Mouse (Mus musculus) midbrain, embryonic 11.5 days (tissue): ENCODE results near the gene Dscaml1. TPM values are rescaled to one million over a fixed set of nuclear protein-coding genes. Genes with fewer than 3 reads are reported as not detected.
A peak's percentile ranks its signal among the peaks of the same experiment; 100 is the strongest.

ENCODE experiments used
- ATAC-seq: fragments of 200-750 bp; cut with Nextera tagmentation; 2 replicates; pipeline ENCODE4 v1.8.0; 2017; ENCODE audit warnings: moderate TSS enrichment, moderate library complexity; ENCODE audit not compliant: low FRiP score
- DNase-seq: peaks from one replicate; pipeline ENCODE4 v3.0.0; 2015; ENCODE audit warnings: low spot score; ENCODE audit errors: missing footprints
- H3K27ac ChIP-seq: fragments of 300-500 bp; sonication (generic); 2 replicates; pipeline ENCODE4 v1.5.1; 2014; ENCODE audit warnings: low read depth, low read length
- H3K27me3 ChIP-seq: fragments of 300-500 bp; sonication (generic); 2 replicates; pipeline ENCODE4 v1.6.1; 2014; ENCODE audit warnings: mild to moderate bottlenecking, low read length, moderate library complexity, mixed read lengths; ENCODE audit not compliant: control insufficient read depth, insufficient read depth
- H3K36me3 ChIP-seq: fragments of 300-500 bp; sonication (generic); 2 replicates; pipeline ENCODE4 v1.6.1; 2014; ENCODE audit warnings: mild to moderate bottlenecking, low read length, moderate library complexity, mixed read lengths; ENCODE audit not compliant: control insufficient read depth, insufficient read depth
- H3K4me1 ChIP-seq: fragments of 300-500 bp; sonication (generic); 2 replicates; pipeline ENCODE4 v1.6.1; 2014; ENCODE audit warnings: low read length; ENCODE audit not compliant: control insufficient read depth, insufficient read depth
- H3K4me2 ChIP-seq: fragments of 300-500 bp; sonication (generic); 2 replicates; pipeline ENCODE4 v1.6.1; 2014; ENCODE audit warnings: mild to moderate bottlenecking, moderate library complexity
- H3K4me3 ChIP-seq: fragments of 300-500 bp; sonication (generic); 2 replicates; pipeline ENCODE4 v1.5.1; 2014; ENCODE audit warnings: low read depth, low read length
- H3K9ac ChIP-seq: fragments of 300-500 bp; sonication (generic); 2 replicates; pipeline ENCODE4 v1.6.1; 2014; ENCODE audit warnings: low read length
- H3K9me3 ChIP-seq: fragments of 300-500 bp; sonication (generic); 2 replicates; pipeline ENCODE4 v1.6.1; 2016; ENCODE audit warnings: low read length; ENCODE audit not compliant: control insufficient read depth
- WGBS: fragments of 180-500 bp; shearing (Covaris S2); extraction: QIAGEN DNeasy Blood & Tissue Kit; methylation state at CpG from one replicate; pipeline ENCODE4 v1.1.7; 2014; 5-methylcytosine and 5-hydroxymethylcytosine counted together
- polyA plus RNA-seq: library from polyadenylated mRNA; unstranded; fragments of >200 nt; fragmentation: Nextera tagmentation; extraction: Ambion mirVana; gene quantifications from 2 replicates; pipeline ENCODE4 v1.2.1, GENCODE M21; 2014

Gene Dscaml1
- polyA plus RNA-seq, 1 experiment from 2014 or later, result 0.74 TPM

GRCm38 (mm10) chr9:45651810-45652177 is 225.4 kb downstream of the Dscaml1 start:
- peak overlapping the region; percentile 1; the same call in 1 of the 2 replicates for H3K4me2 ChIP-seq
- peak overlapping the region; percentile 77 for H3K27ac ChIP-seq
- H3K4me3 ChIP-seq, result no peak overlapping the region
- peak; percentile 66 for ATAC-seq
- 24% methylated on average over 3 of the region's 3 CpGs for WGBS
- no peaks in the 10 kb centered on the region for H3K36me3 ChIP-seq
- no peaks in the 10 kb centered on the region for H3K27me3 ChIP-seq
- DNase-seq, result no peak
- peaks cover 28% of the 10 kb centered on the region for H3K4me1 ChIP-seq
- H3K9me3 ChIP-seq, result no peaks in the 10 kb centered on the region
- H3K9ac ChIP-seq, result no peak overlapping the region; the same call in 1 of the 2 replicates

GRCm38 (mm10) chr9:45657172-45658062 is 231.0 kb downstream of the Dscaml1 start:
- no peaks in the 10 kb centered on the region for H3K36me3 ChIP-seq
- H3K4me3 ChIP-seq, result no peak overlapping the region
- H3K9ac ChIP-seq, result peak overlapping the region; percentile 26
- no peaks in the 10 kb centered on the region for H3K27me3 ChIP-seq
- H3K9me3 ChIP-seq, result no peaks in the 10 kb centered on the region
- peak overlapping the region; percentile 10; the same call in 1 of the 2 replicates for H3K4me2 ChIP-seq
- 6% methylated on average over 9 of the region's 9 CpGs for WGBS
- DNase-seq (peak; percentile 95), ATAC-seq (peak; percentile 94)
- peak overlapping the region; percentile 87 for H3K27ac ChIP-seq
- H3K4me1 ChIP-seq, result peaks cover 30% of the 10 kb centered on the region

- H3K4me3 ChIP-seq, result no peak overlapping the region
- no peak overlapping the region for H3K9ac ChIP-seq
- 81% methylated on average over 3 of the region's 3 CpGs for WGBS
- H3K4me1 ChIP-seq, result peaks cover 57% of the 10 kb centered on the region
- no peaks in the 10 kb centered on the region for H3K27me3 ChIP-seq
- no peak for DNase-seq
- H3K36me3 ChIP-seq, result no peaks in the 10 kb centered on the region
- no peak overlapping the region for H3K27ac ChIP-seq
- no peak for ATAC-seq
- H3K4me2 ChIP-seq, result no peak overlapping the region
- no peaks in the 10 kb centered on the region for H3K9me3 ChIP-seq
Observed at GRCm38 (mm10) chr9:45660191-45660590, 233.8 kb downstream of the Dscaml1 start.

- no peak overlapping the region for H3K4me3 ChIP-seq
- H3K4me2 ChIP-seq, result no peak overlapping the region
- H3K36me3 ChIP-seq, result no peaks in the 10 kb centered on the region
- 57% methylated on average over 5 of the region's 5 CpGs for WGBS
- no peak for DNase-seq
- ATAC-seq, result no peak
- H3K4me1 ChIP-seq, result peaks cover 58% of the 10 kb centered on the region
- peak overlapping the region; percentile 81; the same call in 1 of the 2 replicates for H3K27ac ChIP-seq
- no peaks in the 10 kb centered on the region for H3K9me3 ChIP-seq
- H3K27me3 ChIP-seq, result no peaks in the 10 kb centered on the region
- H3K9ac ChIP-seq, result no peak overlapping the region
Observed at GRCm38 (mm10) chr9:45662471-45662870, 236.0 kb downstream of the Dscaml1 start.

- peak; percentile 78 for ATAC-seq
- Histone ChIP-seq H3K4me1 (peaks cover 47% of the 10 kb centered on the region), H3K9ac (peak overlapping the region; percentile 49; the same call in 1 of the 2 replicates), H3K27ac (peak overlapping the region; percentile 81), H3K36me3 (no peaks in the 10 kb centered on the region), H3K27me3 (no peaks in the 10 kb centered on the region), H3K9me3 (no peaks in the 10 kb centered on the region), H3K4me3 (no peak overlapping the region), H3K4me2 (peak overlapping the region; percentile 17; the same call in 1 of the 2 replicates)
- peak; percentile 94 for DNase-seq
- WGBS, result 43% methylated on average over 15 of the region's 16 CpGs
Observed at GRCm38 (mm10) chr9:45663386-45664315, 237.2 kb downstream of the Dscaml1 start.

- Histone ChIP-seq H3K27me3 (no peaks in the 10 kb centered on the region), H3K4me1 (peaks cover 44% of the 10 kb centered on the region), H3K4me2 (peak overlapping the region; percentile 17; the same call in 1 of the 2 replicates), H3K9ac (peak overlapping the region; percentile 49; the same call in 1 of the 2 replicates), H3K9me3 (no peaks in the 10 kb centered on the region), H3K27ac (peak overlapping the region; percentile 81), H3K4me3 (no peak overlapping the region), H3K36me3 (no peaks in the 10 kb centered on the region)
- ATAC-seq, result no peak
- peak; percentile 92 for DNase-seq
- 72% methylated on average over 6 of the region's 6 CpGs for WGBS
Observed at GRCm38 (mm10) chr9:45664326-45664725, 237.9 kb downstream of the Dscaml1 start.

- Histone ChIP-seq H3K9ac (peak overlapping the region; percentile 34; the same call in 1 of the 2 replicates), H3K4me1 (peaks cover 44% of the 10 kb centered on the region), H3K36me3 (no peaks in the 10 kb centered on the region), H3K9me3 (no peaks in the 10 kb centered on the region), H3K4me3 (no peak overlapping the region), H3K4me2 (peak overlapping the region; percentile 10; the same call in 1 of the 2 replicates), H3K27ac (peak overlapping the region; percentile 81), H3K27me3 (no peaks in the 10 kb centered on the region)
- 27% methylated on average over 14 of the region's 15 CpGs for WGBS
- DNase-seq, result peak; percentile 92
- ATAC-seq, result peak; percentile 77
Observed at GRCm38 (mm10) chr9:45664871-45665394, 238.5 kb downstream of the Dscaml1 start.

GRCm38 (mm10) chr9:45675931-45676330 is 249.5 kb downstream of the Dscaml1 start:
- peak overlapping the region; percentile 50 for H3K27ac ChIP-seq
- no peaks in the 10 kb centered on the region for H3K27me3 ChIP-seq
- no peak overlapping the region; the same call in 1 of the 2 replicates for H3K9ac ChIP-seq
- H3K4me1 ChIP-seq, result peaks cover 32% of the 10 kb centered on the region
- no peak overlapping the region for H3K4me2 ChIP-seq
- no peak overlapping the region for H3K4me3 ChIP-seq
- 86% methylated on average over 9 of the region's 9 CpGs for WGBS
- H3K36me3 ChIP-seq, result no peaks in the 10 kb centered on the region
- H3K9me3 ChIP-seq, result no peaks in the 10 kb centered on the region
- DNase-seq, result no peak
- ATAC-seq, result no peak
